18 mouse cellular contexts compared by ENCODE assay signal in genomic region chr5:53289438-53289837, GRCm38 (mm10). TPM values are rescaled to one million over a fixed set of nuclear protein-coding genes. Genes with fewer than 3 reads are reported as not detected.
DNase-seq lines count a peak whose midpoint lies in the region; ATAC-seq lines count a peak whose summit lies in the region.
"Had no signal": no experiment of that assay in that cellular context is flagged by ENCODE, and none has a peak within 500 bp of the region (broad histone marks: within the 10 kb centered on the region; RNA-seq: fewer than 3 reads in every experiment).

No protein-coding gene starts in this region.

- H3K4me2 ChIP-seq in midbrain, embryonic 11.5 days: no peak overlapping the region
- no peak overlapping the region for H3K4me2 ChIP-seq in midbrain, embryonic 15.5 days
- H3K4me2 ChIP-seq: embryonic facial prominence, embryonic 13.5 days; heart, embryonic 12.5 days; hindbrain, embryonic 15.5 days had no signal

- H3K27ac ChIP-seq in midbrain, embryonic 11.5 days (ENCODE audit: low read depth, low read length): no peak overlapping the region
- no peak overlapping the region for H3K27ac ChIP-seq in midbrain, embryonic 15.5 days
- H3K27ac ChIP-seq in forebrain, embryonic 10.5 days: no peak overlapping the region
- H3K27ac ChIP-seq: embryonic facial prominence, embryonic 13.5 days; hindbrain, embryonic 15.5 days had no signal

- no peaks in the 10 kb centered on the region for H3K4me1 ChIP-seq in midbrain, embryonic 11.5 days (ENCODE audit: control insufficient read depth, insufficient read depth, low read length)
- 0 out of 2 replicates have a peak, but pooled peaks cover 2% of the 10 kb centered on the region for H3K4me1 ChIP-seq in midbrain, embryonic 15.5 days
- peaks cover 19% of the 10 kb centered on the region for H3K4me1 ChIP-seq in forebrain, embryonic 10.5 days
- H3K4me1 ChIP-seq: embryonic facial prominence, embryonic 13.5 days had no signal

- 27% methylated on average over 8 of the region's 9 CpGs for WGBS in midbrain, embryonic 11.5 days
- 23% methylated on average over 9 of the region's 9 CpGs for WGBS in midbrain, embryonic 15.5 days
- 27% methylated on average over 9 of the region's 9 CpGs for WGBS in forebrain, embryonic 10.5 days

- peak; percentile 86 for DNase-seq in heart, adult 11 months
- DNase-seq in heart, postnatal 4 days: no peak
- DNase-seq in midbrain, embryonic 11.5 days (ENCODE audit: low spot score, missing footprints): peak; percentile 14
- no peak for DNase-seq in layer of hippocampus, adult 11-12 months (ENCODE audit: low spot score)
- DNase-seq in forebrain, embryonic 10.5 days (ENCODE audit: extremely low spot score, low spot score): no peak
- DNase-seq: adrenal gland, postnatal 14 days; cerebellum, adult 11-12 months; cerebellum, adult 9-10 months; gastrocnemius, postnatal 10 days had no signal

- H3K9me3 ChIP-seq in midbrain, embryonic 11.5 days (ENCODE audit: control insufficient read depth, low read length): no peaks in the 10 kb centered on the region
- no peaks in the 10 kb centered on the region for H3K9me3 ChIP-seq in midbrain, embryonic 15.5 days
- H3K9me3 ChIP-seq in forebrain, embryonic 10.5 days: no peaks in the 10 kb centered on the region
- H3K9me3 ChIP-seq: embryonic facial prominence, embryonic 13.5 days; heart, embryonic 12.5 days; hindbrain, embryonic 15.5 days had no signal

- no peak for ATAC-seq in midbrain, embryonic 11.5 days (ENCODE audit: low FRiP score)
- ATAC-seq in midbrain, embryonic 15.5 days (replicated peaks): no peak
- peak; percentile 31; the same call in 1 of the 2 replicates for ATAC-seq in megakaryocyte progenitor cell, adult 5-6 weeks (replicated peaks; ENCODE audit: poor library complexity)
- ATAC-seq: activated CD4-positive, CD25-positive, alpha-beta regulatory T cell, adult 4 months; forebrain, embryonic 14.5 days; inflammation-experienced regulatory T-cells, adult 6 months; Patski had no signal

- no peak overlapping the region for H3K4me3 ChIP-seq in midbrain, embryonic 11.5 days (ENCODE audit: low read depth, low read length)
- no peak overlapping the region for H3K4me3 ChIP-seq in midbrain, embryonic 15.5 days
- H3K4me3 ChIP-seq in forebrain, embryonic 10.5 days: no peak overlapping the region
- H3K4me3 ChIP-seq: embryonic facial prominence, embryonic 13.5 days; heart, embryonic 12.5 days; hindbrain, embryonic 15.5 days had no signal

- no peaks in the 10 kb centered on the region for H3K27me3 ChIP-seq in midbrain, embryonic 11.5 days (ENCODE audit: control insufficient read depth, insufficient read depth, low read length)
- H3K27me3 ChIP-seq in midbrain, embryonic 15.5 days (replicated peaks): no peaks in the 10 kb centered on the region
- H3K27me3 ChIP-seq in forebrain, embryonic 10.5 days (ENCODE audit: poor library complexity, severe bottlenecking): no peaks in the 10 kb centered on the region
- H3K27me3 ChIP-seq: embryonic facial prominence, embryonic 13.5 days; heart, embryonic 12.5 days; hindbrain, embryonic 15.5 days; Patski had no signal

- H3K9ac ChIP-seq in midbrain, embryonic 11.5 days (ENCODE audit: low read length): no peak overlapping the region
- no peak overlapping the region for H3K9ac ChIP-seq in midbrain, embryonic 15.5 days
- H3K9ac ChIP-seq: embryonic facial prominence, embryonic 13.5 days; heart, embryonic 12.5 days; hindbrain, embryonic 15.5 days had no signal

- no peaks in the 10 kb centered on the region for H3K36me3 ChIP-seq in midbrain, embryonic 11.5 days (ENCODE audit: control insufficient read depth, insufficient read depth, low read length)
- H3K36me3 ChIP-seq in midbrain, embryonic 15.5 days (replicated peaks): no peaks in the 10 kb centered on the region
- H3K36me3 ChIP-seq in forebrain, embryonic 10.5 days (replicated peaks): no peaks in the 10 kb centered on the region
- H3K36me3 ChIP-seq: embryonic facial prominence, embryonic 13.5 days; heart, embryonic 12.5 days; hindbrain, embryonic 15.5 days had no signal

RNA-seq across cellular contexts. Expression of gene Smim20, which starts 22.6 kb away (rescaled TPM):
- 100 to 1,000 TPM in 1 of 2 experiments, 10 to 100 TPM in 1; 92.9 to 102 TPM for total RNA-seq in heart, postnatal 4 days (2021)
- 69.1 and 71.0 TPM in 2 replicates for polyA plus RNA-seq in midbrain, embryonic 11.5 days (2014; fragmentation: Nextera tagmentation; extraction: Ambion mirVana)
- 67.8 and 69.4 TPM in 2 replicates for polyA plus RNA-seq in midbrain, embryonic 15.5 days (2015; fragmentation: Nextera tagmentation; extraction: Ambion mirVana)
- total RNA-seq in megakaryocyte progenitor cell, adult 5-6 weeks (2015): 62.7 and 65.7 TPM in 2 replicates
- 46.7 and 56.9 TPM in 2 replicates for total RNA-seq in megakaryocyte progenitor cell, adult 5-6 weeks (2017)
- 68.0 and 72.6 TPM in 2 replicates for polyA plus RNA-seq in forebrain, embryonic 10.5 days (2016; fragmentation: Nextera tagmentation; extraction: Ambion mirVana)

Comparison
In these comparisons a context has a peak if more than half of its experiments do, and no peak if none do; other contexts are left out.
1. DNase-seq: peak in heart, adult 11 months (single experiment) and midbrain, embryonic 11.5 days (single experiment); none in heart, postnatal 4 days (single experiment), layer of hippocampus, adult 11-12 months (single experiment) and forebrain, embryonic 10.5 days (single experiment).